Mouse (Mus musculus): Measurements from ENCODE around the gene Nt5dc1. TPM values are rescaled to one million over a fixed set of nuclear protein-coding genes. Genes with fewer than 3 reads are reported as not detected.
A peak's percentile ranks its signal among the peaks of the same experiment; 100 is the strongest.
"Not testable (repeated sequence)": the region's sequence is repeated elsewhere in the genome, so short reads cannot be mapped to it uniquely, and the experiment has no call there.

The Nt5dc1 gene
- total and polyA plus RNA-seq, 3 experiments: 14.3 to 25.9 (median 21.1) TPM

DNA sequence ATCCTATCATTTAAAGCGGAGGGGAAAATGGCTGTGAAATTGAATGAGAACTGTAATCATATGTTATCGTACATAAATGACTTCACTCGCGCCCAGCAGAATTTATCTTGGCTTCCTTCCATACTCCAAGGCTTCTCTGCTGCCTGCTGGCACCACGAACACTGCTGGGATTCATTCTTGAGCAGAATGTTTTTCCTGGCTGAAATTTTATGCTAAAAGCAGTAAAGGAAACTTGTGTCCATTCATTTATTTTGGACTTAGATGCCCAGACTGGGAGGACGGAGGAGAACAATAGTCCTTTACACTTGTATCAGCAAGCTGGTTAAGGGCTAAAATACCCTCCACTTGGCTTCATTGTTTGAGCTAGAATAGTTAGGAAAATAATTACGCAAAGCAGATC lies 146.7 kb downstream of the Nt5dc1 start:
- in situ Hi-C loops (cut with MboI; ENCODE audit: low pct_ligation_motif_present, low pct_unique_long_range_greater_than_20kb, low sequenced_read_pairs): no loop called here
- Histone ChIP-seq H3K9ac (ENCODE audit: insufficient read depth, low read depth) (no peak overlapping the region), H3K4me2 (ENCODE audit: insufficient read depth, low read depth, poor library complexity, severe bottlenecking) (no peak overlapping the region), H3K27ac (ENCODE audit: insufficient read depth, low read depth) (no peak overlapping the region), H3K27me3 (replicated peaks) (no peaks in the 10 kb centered on the region), H3K4me1 (ENCODE audit: control insufficient read depth in 1 of 2, insufficient read depth in 2 of 2) (peaks cover 0 to 6% of the 10 kb centered on the region in 2 experiments; a peak in 1 of 4 replicates), H3K36me3 (replicated peaks in 1 of 2; ENCODE audit: control insufficient read depth in 1 of 2, insufficient read depth in 1 of 2, low read length in 1 of 2) (no peaks in the 10 kb centered on the region), H3K79me2 (replicated peaks; ENCODE audit: control insufficient read depth, extremely low read depth, insufficient read depth, poor library complexity, severe bottlenecking) (no peaks in the 10 kb centered on the region), H3K9me3 (replicated peaks; ENCODE audit: low read length) (no peaks in the 10 kb centered on the region), H3K4me3 (replicated peaks in 1 of 3; ENCODE audit: low read depth in 2 of 3, low read length in 2 of 3, poor library complexity in 1 of 3) (no peak overlapping the region)
- no peak for DNase-seq (ENCODE audit: extremely low read depth)
- dilution Hi-C loops (cut with MboI; ENCODE audit: extremely low pct_ligation_motif_present, extremely low pct_unique_long_range_greater_than_20kb, low sequenced_read_pairs): no loop called here
- TF ChIP-seq ZNF384 (IDR thresholded peaks at IDR 0.05; ENCODE audit: low read depth, low read length) (no peak), MAZ (IDR thresholded peaks at IDR 0.05; ENCODE audit: low read depth, low read length) (no peak), MEF2A (IDR thresholded peaks at IDR 0.05; ENCODE audit: borderline replicate concordance, low read depth, low read length) (no peak), ELF1 (IDR thresholded peaks at IDR 0.05; ENCODE audit: low read depth, low read length) (no peak), ZC3H11A (IDR thresholded peaks at IDR 0.05; ENCODE audit: low read depth, low read length) (no peak)

DNA sequence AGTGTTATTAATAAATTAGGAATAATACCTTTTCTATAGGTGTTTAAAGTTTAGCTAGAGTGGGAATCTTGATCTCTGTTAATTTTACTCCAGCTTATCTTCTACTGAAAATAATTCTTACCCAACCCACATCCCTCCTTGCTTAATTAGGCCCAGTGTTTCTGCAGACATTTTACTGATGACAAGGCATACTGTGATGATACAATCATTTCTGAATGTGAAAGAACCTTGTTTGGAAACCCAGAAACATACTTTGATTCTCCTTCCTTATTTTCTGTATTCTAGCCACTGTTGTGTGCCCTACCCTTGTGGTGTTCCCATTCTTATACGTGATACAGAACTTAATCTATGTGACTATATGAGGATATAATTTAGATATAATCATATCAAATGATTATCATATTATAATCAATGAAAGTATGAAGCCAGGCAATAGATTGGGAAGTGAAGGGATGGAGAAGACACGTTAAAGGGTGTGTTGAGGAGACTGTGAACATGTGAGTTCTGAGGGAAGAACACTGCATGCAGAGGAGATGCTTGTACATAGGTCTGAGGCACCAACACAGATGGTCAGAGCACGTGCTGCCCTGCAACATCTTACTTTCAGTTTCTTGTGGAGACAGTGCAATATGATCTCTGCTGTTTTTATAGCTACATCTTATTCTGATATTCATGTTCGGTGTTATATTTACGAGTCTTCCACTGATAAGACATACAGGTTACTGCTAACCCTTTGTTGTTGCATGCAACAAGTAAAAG lies 150.9 kb downstream of the Nt5dc1 start:
- H3K79me2 ChIP-seq (replicated peaks; ENCODE audit: control insufficient read depth, extremely low read depth, insufficient read depth, poor library complexity, severe bottlenecking): no peaks in the 10 kb centered on the region
- peak overlapping the region; percentile 25 for H3K4me2 ChIP-seq (ENCODE audit: insufficient read depth, low read depth, poor library complexity, severe bottlenecking)
- H3K9me3 ChIP-seq (replicated peaks; ENCODE audit: low read length): no peaks in the 10 kb centered on the region
- dilution Hi-C loops (cut with MboI; ENCODE audit: extremely low pct_ligation_motif_present, extremely low pct_unique_long_range_greater_than_20kb, low sequenced_read_pairs): no loop called here
- H3K4me3 ChIP-seq (replicated peaks in 1 of 3; ENCODE audit: low read depth in 2 of 3, low read length in 2 of 3, poor library complexity in 1 of 3): no peak overlapping the region
- DNase-seq (ENCODE audit: extremely low read depth): no peak
- H3K4me1 ChIP-seq (ENCODE audit: control insufficient read depth in 1 of 2, insufficient read depth in 2 of 2): peaks cover 0 to 6% of the 10 kb centered on the region in 2 experiments; a peak in 1 of 4 replicates
- no peak overlapping the region for H3K9ac ChIP-seq (ENCODE audit: insufficient read depth, low read depth)
- no peak overlapping the region for H3K27ac ChIP-seq (ENCODE audit: insufficient read depth, low read depth)
- TF ChIP-seq MYC (IDR thresholded peaks at IDR 0.05; ENCODE audit: low read depth, low read length) (peak; percentile 77; the same call in 1 of the 2 replicates), HCFC1 (IDR thresholded peaks at IDR 0.05; ENCODE audit: low read depth, low read length) (no peak), BHLHE40 (IDR thresholded peaks at IDR 0.05; ENCODE audit: low read depth, low read length) (peak; percentile 92), MAX (IDR thresholded peaks at IDR 0.05; ENCODE audit: low read length) (peak; percentile 73), SMC3 (IDR thresholded peaks at IDR 0.05; ENCODE audit: low read depth, low read length) (no peak)
- H3K27me3 ChIP-seq (replicated peaks): no peaks in the 10 kb centered on the region
- H3K36me3 ChIP-seq (replicated peaks in 1 of 2; ENCODE audit: control insufficient read depth in 1 of 2, insufficient read depth in 1 of 2, low read length in 1 of 2): no peaks in the 10 kb centered on the region
- in situ Hi-C loops (cut with MboI; ENCODE audit: low pct_ligation_motif_present, low pct_unique_long_range_greater_than_20kb, low sequenced_read_pairs): no loop called here

GRCm38 (mm10) chr10:34265106-34265505 lies 153.2 kb downstream of the Nt5dc1 start:
- Histone ChIP-seq H3K36me3 (replicated peaks in 1 of 2; ENCODE audit: control insufficient read depth in 1 of 2, insufficient read depth in 1 of 2, low read length in 1 of 2) (no peaks in the 10 kb centered on the region), H3K27ac (ENCODE audit: insufficient read depth, low read depth) (no peak overlapping the region), H3K9ac (ENCODE audit: insufficient read depth, low read depth) (no peak overlapping the region), H3K4me2 (ENCODE audit: insufficient read depth, low read depth, poor library complexity, severe bottlenecking) (no peak overlapping the region), H3K79me2 (replicated peaks; ENCODE audit: control insufficient read depth, extremely low read depth, insufficient read depth, poor library complexity, severe bottlenecking) (no peaks in the 10 kb centered on the region), H3K9me3 (replicated peaks; ENCODE audit: low read length) (no peaks in the 10 kb centered on the region), H3K27me3 (replicated peaks) (no peaks in the 10 kb centered on the region), H3K4me1 (ENCODE audit: control insufficient read depth in 1 of 2, insufficient read depth in 2 of 2) (peaks cover 0 to 6% of the 10 kb centered on the region in 2 experiments; a peak in 1 of 4 replicates), H3K4me3 (replicated peaks in 1 of 3; ENCODE audit: low read depth in 2 of 3, low read length in 2 of 3, poor library complexity in 1 of 3) (no peak overlapping the region)
- TF ChIP-seq USF1 (IDR thresholded peaks at IDR 0.05; ENCODE audit: low read depth, low read length) (no peak), MYC (IDR thresholded peaks at IDR 0.05; ENCODE audit: low read depth, low read length) (no peak), CHD1 (IDR thresholded peaks at IDR 0.05; ENCODE audit: low read depth, low read length) (no peak), TBP (conservative IDR thresholded peaks at IDR 0.05; ENCODE audit: low read depth, low read length) (peak; percentile 88), POLR2AphosphoS2 (IDR thresholded peaks at IDR 0.05; ENCODE audit: low read depth, low read length) (no peak), ELF1 (IDR thresholded peaks at IDR 0.05; ENCODE audit: low read depth, low read length) (0 out of 2 replicates have a peak, but pooled peaks have one; percentile 27), CTCF (conservative IDR thresholded peaks at IDR 0.05 in 1 of 2, IDR thresholded peaks at IDR 0.05 in 1 of 2; ENCODE audit: low read depth in 2 of 2, low read length in 2 of 2) (no peak)
- dilution Hi-C loops (cut with MboI; ENCODE audit: extremely low pct_ligation_motif_present, extremely low pct_unique_long_range_greater_than_20kb, low sequenced_read_pairs): no loop called here
- DNase-seq (ENCODE audit: extremely low read depth): no peak
- in situ Hi-C loops (cut with MboI; ENCODE audit: low pct_ligation_motif_present, low pct_unique_long_range_greater_than_20kb, low sequenced_read_pairs): no loop called here

DNA sequence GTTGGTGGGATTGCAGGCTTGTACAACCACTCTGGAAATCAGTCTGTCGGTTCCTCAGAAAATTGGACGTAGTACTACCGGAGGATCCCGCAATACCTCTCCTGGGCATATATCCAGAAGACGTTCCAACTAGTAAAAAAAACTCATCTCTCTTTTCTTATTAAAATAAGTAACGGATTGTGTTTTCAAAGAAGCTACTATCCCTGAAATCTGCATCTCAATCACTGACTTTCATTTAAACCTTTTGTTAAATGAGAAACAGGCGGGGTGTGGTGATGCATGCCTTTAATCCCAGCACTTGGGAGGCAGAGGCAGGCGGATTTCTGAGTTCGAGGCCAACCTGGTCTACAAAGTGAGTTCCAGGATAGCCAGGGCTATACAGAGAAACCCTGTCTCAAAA lies 165.5 kb downstream of the Nt5dc1 start:
- in situ Hi-C loops (cut with MboI; ENCODE audit: low pct_ligation_motif_present, low pct_unique_long_range_greater_than_20kb, low sequenced_read_pairs); H3K36me3 ChIP-seq (replicated peaks in 1 of 2; ENCODE audit: control insufficient read depth in 1 of 2, insufficient read depth in 1 of 2, low read length in 1 of 2); H3K4me1 ChIP-seq (ENCODE audit: control insufficient read depth in 1 of 2, insufficient read depth in 2 of 2); H3K4me3 ChIP-seq (replicated peaks in 1 of 3; ENCODE audit: low read depth in 2 of 3, low read length in 2 of 3, poor library complexity in 1 of 3); H3K79me2 ChIP-seq (replicated peaks; ENCODE audit: control insufficient read depth, extremely low read depth, insufficient read depth, poor library complexity, severe bottlenecking); H3K9ac ChIP-seq (ENCODE audit: insufficient read depth, low read depth); H3K27me3 ChIP-seq (replicated peaks); DNase-seq (ENCODE audit: extremely low read depth); H3K27ac ChIP-seq (ENCODE audit: insufficient read depth, low read depth); H3K4me2 ChIP-seq (ENCODE audit: insufficient read depth, low read depth, poor library complexity, severe bottlenecking); H3K9me3 ChIP-seq (replicated peaks; ENCODE audit: low read length); dilution Hi-C loops (cut with MboI; ENCODE audit: extremely low pct_ligation_motif_present, extremely low pct_unique_long_range_greater_than_20kb, low sequenced_read_pairs): not testable (repeated sequence)
